Mouse (Mus musculus) myocyte (in vitro differentiated cells): ENCODE data around the gene Lax1. TPM values are rescaled to one million over a fixed set of nuclear protein-coding genes. Genes with fewer than 3 reads are reported as not detected.

Experiments used
- H3K27me3 ChIP-seq: one replicate; pipeline ENCODE4 v1.6.1; 2011; ENCODE audit not compliant: control insufficient read depth, insufficient read depth, insufficient read length
- H3K36me3 ChIP-seq: one replicate; pipeline ENCODE4 v1.6.1; 2011; ENCODE audit not compliant: control insufficient read depth, insufficient read depth
- H3K4me2 ChIP-seq: one replicate; pipeline ENCODE4 v1.6.1; 2011; ENCODE audit warnings: low read depth, control low read depth
- H3K4me3 ChIP-seq: one replicate; pipeline ENCODE4 v1.5.1; 2011; ENCODE audit warnings: mild to moderate bottlenecking, control low read depth, moderate library complexity
- H3K79me2 ChIP-seq: one replicate; pipeline ENCODE4 v1.6.1; 2011; ENCODE audit not compliant: control insufficient read depth, insufficient read depth
- H3ac ChIP-seq: one replicate; pipeline ENCODE4 v1.6.1; 2011; ENCODE audit not compliant: control insufficient read depth, insufficient read length
- CEBPB ChIP-seq: IDR thresholded peaks from 2 replicates; pipeline ENCODE4 v1.6.1; 2011; ENCODE audit warnings: mild to moderate bottlenecking, moderate library complexity; ENCODE audit not compliant: poor library complexity, insufficient read depth, severe bottlenecking
- E2F4 ChIP-seq: IDR thresholded peaks from one replicate; pipeline ENCODE4 v1.6.1; 2011; ENCODE audit warnings: mild to moderate bottlenecking, control low read depth, moderate library complexity; ENCODE audit not compliant: insufficient read depth
- MAX ChIP-seq: IDR thresholded peaks from one replicate; pipeline ENCODE4 v1.6.1; 2011; ENCODE audit warnings: low read depth, mild to moderate bottlenecking, control low read depth
- MYOD1 ChIP-seq, 3 experiments: IDR thresholded peaks; one replicate each; pipeline ENCODE4 v1.6.1; 2011; ENCODE audit warnings: control low read depth in 2 of 3, low read depth in 2 of 3, mild to moderate bottlenecking in 2 of 3, moderate library complexity in 1 of 3; ENCODE audit not compliant: insufficient read length in 2 of 3, control insufficient read depth in 1 of 3
- MYOG ChIP-seq, 3 experiments: IDR thresholded peaks; one replicate each; pipeline ENCODE4 v1.6.1; 2011; ENCODE audit warnings: control low read depth in 2 of 3, low read depth in 2 of 3, mild to moderate bottlenecking in 2 of 3; ENCODE audit not compliant: insufficient read length in 2 of 3, control insufficient read depth in 1 of 3, insufficient read depth in 1 of 3
- POLR2A ChIP-seq: IDR thresholded peaks from one replicate; pipeline ENCODE4 v1.6.1; 2011; ENCODE audit warnings: low read depth, mild to moderate bottlenecking, control low read depth, moderate library complexity; ENCODE audit not compliant: insufficient read length
- POLR2AphosphoS2 ChIP-seq: IDR thresholded peaks from one replicate; pipeline ENCODE4 v1.6.1; 2011; ENCODE audit warnings: low read depth, control low read depth; ENCODE audit not compliant: insufficient read length
- REST ChIP-seq: IDR thresholded peaks from one replicate; pipeline ENCODE4 v1.6.1; 2011; ENCODE audit warnings: mild to moderate bottlenecking, control low read depth, moderate library complexity; ENCODE audit not compliant: insufficient read depth, insufficient read length
- SRF ChIP-seq: IDR thresholded peaks from one replicate; pipeline ENCODE4 v1.6.1; 2011; ENCODE audit warnings: low read depth; ENCODE audit not compliant: control insufficient read depth, insufficient read length
- TCF12 ChIP-seq: IDR thresholded peaks from one replicate; pipeline ENCODE4 v1.6.1; 2011; ENCODE audit warnings: mild to moderate bottlenecking, control low read depth; ENCODE audit not compliant: poor library complexity, insufficient read depth, severe bottlenecking
- TCF3 ChIP-seq: IDR thresholded peaks from one replicate; pipeline ENCODE4 v1.6.1; 2011; ENCODE audit warnings: low read depth, control low read depth; ENCODE audit not compliant: insufficient read length
- USF1 ChIP-seq: IDR thresholded peaks from one replicate; pipeline ENCODE4 v1.6.1; 2011; ENCODE audit warnings: low read depth, mild to moderate bottlenecking, control low read depth, moderate library complexity
- polyA plus RNA-seq: library from polyadenylated mRNA; unstranded; fragments of >200 nt; fragmentation: generic; extraction: Trizol; gene quantifications from one replicate; pipeline ENCODE4 v1.2.1, GENCODE M21; 2012; ENCODE audit warnings: missing spikeins

The Lax1 gene
- polyA plus RNA-seq, 1 experiment: 0.05 TPM

DNA sequence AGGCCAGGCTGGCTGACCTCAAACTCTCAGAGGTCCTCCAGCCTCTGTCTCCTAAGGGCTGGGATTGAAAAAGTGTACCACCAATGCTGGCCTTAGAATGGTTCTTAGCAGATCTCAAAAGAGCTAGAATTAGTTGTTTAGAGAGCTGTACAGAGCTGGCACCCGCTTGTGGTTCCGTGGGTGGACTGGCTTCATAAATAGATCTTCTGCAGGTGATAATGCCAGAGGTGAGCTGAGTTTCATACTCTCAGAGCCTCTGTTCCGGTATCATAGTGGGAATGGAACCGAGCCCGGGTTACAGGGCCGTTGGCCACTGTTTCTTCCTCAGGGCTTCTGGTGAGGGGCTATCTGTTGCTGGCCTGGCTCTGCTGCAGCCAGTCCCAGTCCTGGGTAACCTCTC is 1.1 kb upstream of the Lax1 start:
- Histone ChIP-seq H3K4me2 (no peak overlapping the region), H3K27me3 (no peaks in the 10 kb centered on the region), H3K36me3 (no peaks in the 10 kb centered on the region), H3K4me3 (no peak overlapping the region), H3K79me2 (no peaks in the 10 kb centered on the region), H3ac (no peak overlapping the region)
- TF ChIP-seq MAX (no peak), POLR2A (no peak), E2F4 (no peak), MYOD1 (IDR thresholded peaks at IDR 0.05; ENCODE audit: control insufficient read depth in 1 of 3, insufficient read length in 2 of 3, low read depth in 2 of 3) (no peak), MYOG (IDR thresholded peaks at IDR 0.05; ENCODE audit: control insufficient read depth in 1 of 3, insufficient read depth in 1 of 3, insufficient read length in 2 of 3, low read depth in 2 of 3) (no peak), REST (no peak), SRF (no peak)

DNA sequence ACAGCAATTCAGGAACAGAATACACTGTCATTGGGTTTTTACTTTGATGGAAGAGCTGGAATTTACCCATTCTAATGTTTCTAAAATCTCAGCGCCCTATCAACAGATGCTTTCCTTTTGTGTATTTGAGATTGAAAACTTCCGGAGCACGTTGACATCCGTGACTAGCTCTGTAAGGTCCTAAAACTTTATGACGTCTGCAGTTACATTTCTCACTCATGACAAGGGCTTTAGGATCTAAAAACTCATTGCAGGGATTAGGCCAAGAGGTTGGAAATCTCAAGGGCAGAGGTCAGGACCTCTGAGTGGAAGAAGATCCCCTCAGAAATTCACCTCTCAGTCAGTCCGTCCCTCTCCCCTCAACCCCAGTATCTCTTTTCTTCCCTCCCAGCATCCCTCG is 1.6 kb downstream of the Lax1 start:
- no peaks in the 10 kb centered on the region for H3K79me2 ChIP-seq
- H3K4me2 ChIP-seq: no peak overlapping the region
- H3ac ChIP-seq: no peak overlapping the region
- no peak overlapping the region for H3K4me3 ChIP-seq
- H3K27me3 ChIP-seq: no peaks in the 10 kb centered on the region
- TF ChIP-seq POLR2A: no peak
- no peak for TF ChIP-seq SRF
- TF ChIP-seq MAX: no peak
- TF ChIP-seq USF1: no peak
- no peak for TF ChIP-seq E2F4
- TF ChIP-seq TCF12: no peak
- TF ChIP-seq CEBPB: no peak
- TF ChIP-seq MYOG (IDR thresholded peaks at IDR 0.05; ENCODE audit: control insufficient read depth in 1 of 3, insufficient read depth in 1 of 3, insufficient read length in 2 of 3, low read depth in 2 of 3): no peak
- TF ChIP-seq POLR2AphosphoS2: no peak
- TF ChIP-seq REST: no peak
- no peak for TF ChIP-seq MYOD1 (IDR thresholded peaks at IDR 0.05; ENCODE audit: control insufficient read depth in 1 of 3, insufficient read length in 2 of 3, low read depth in 2 of 3)
- TF ChIP-seq TCF3: no peak
- no peaks in the 10 kb centered on the region for H3K36me3 ChIP-seq

DNA sequence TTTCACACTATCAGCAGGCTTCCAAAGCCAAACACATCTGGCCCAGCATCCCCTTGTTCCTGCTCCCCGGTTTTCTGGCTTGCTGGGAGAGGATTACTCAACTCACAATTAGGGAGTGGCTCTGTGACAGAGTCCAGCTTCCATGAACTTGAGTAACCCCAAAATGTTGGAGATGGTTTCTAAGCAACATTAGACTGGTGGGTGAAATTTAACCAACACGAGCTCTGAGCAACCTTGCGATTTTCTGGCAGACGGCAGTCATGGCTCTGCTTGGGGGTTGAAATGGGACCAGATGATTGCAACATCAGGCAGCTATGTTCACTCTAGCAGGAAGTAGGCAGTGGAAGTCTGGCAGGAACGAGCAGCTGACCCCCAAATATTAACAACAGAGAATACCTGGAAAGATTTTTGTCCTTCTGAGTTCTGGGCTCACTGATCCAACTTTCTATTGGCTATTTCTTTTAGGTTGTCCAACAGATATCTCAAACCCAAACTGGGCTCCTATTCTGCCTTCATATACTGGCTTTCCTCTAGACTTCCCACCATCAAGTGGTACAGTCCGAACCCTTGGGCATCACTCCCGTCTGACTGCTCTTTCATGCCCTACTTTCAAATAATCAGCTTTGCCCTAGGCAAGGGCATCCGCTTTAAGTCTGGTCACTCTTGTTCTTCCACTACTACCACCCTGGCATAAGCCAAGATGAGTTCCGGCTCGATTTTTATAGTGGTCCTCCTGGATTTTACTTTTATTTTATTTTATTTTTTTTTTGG is 4.0 kb downstream of the Lax1 start:
- peak overlapping the region; percentile 44 for H3K4me2 ChIP-seq
- H3ac ChIP-seq: no peak overlapping the region
- H3K27me3 ChIP-seq: no peaks in the 10 kb centered on the region
- H3K36me3 ChIP-seq: no peaks in the 10 kb centered on the region
- no peaks in the 10 kb centered on the region for H3K79me2 ChIP-seq
- TF ChIP-seq MYOG (IDR thresholded peaks at IDR 0.05; ENCODE audit: control insufficient read depth in 1 of 3, insufficient read depth in 1 of 3, insufficient read length in 2 of 3, low read depth in 2 of 3): no peak
- TF ChIP-seq REST: no peak
- peak; percentile 97 for TF ChIP-seq CEBPB
- TF ChIP-seq USF1: no peak
- H3K4me3 ChIP-seq: no peak overlapping the region

DNA sequence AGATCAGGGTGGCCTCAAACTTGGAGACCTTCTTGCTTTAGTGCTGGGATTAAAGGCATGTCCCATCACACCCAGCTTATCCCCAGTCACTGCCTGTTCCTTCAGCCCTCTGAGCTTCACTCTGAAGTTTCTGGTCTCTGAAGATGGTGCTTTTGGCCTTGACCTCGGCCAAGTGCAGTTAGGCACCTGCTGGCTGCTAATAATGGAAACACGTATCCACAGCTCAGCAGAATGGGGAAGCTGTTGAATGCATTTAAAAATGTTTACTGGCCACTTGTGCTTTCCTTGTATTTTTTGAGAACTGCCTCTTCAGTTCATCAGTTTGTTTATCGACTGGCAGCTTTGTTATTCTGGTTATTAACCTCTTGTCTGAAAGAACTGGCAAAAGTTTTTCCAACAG is 18.1 kb downstream of the Lax1 start:
- no peaks in the 10 kb centered on the region for H3K79me2 ChIP-seq
- TF ChIP-seq MYOG (IDR thresholded peaks at IDR 0.05; ENCODE audit: control insufficient read depth in 1 of 3, insufficient read depth in 1 of 3, insufficient read length in 2 of 3, low read depth in 2 of 3) (peak in 2 of 3 experiments; percentile 52 to 53), TCF3 (no peak), MYOD1 (IDR thresholded peaks at IDR 0.05; ENCODE audit: control insufficient read depth in 1 of 3, insufficient read length in 2 of 3, low read depth in 2 of 3) (peak in 2 of 3 experiments; percentile 8 to 37)

DNA sequence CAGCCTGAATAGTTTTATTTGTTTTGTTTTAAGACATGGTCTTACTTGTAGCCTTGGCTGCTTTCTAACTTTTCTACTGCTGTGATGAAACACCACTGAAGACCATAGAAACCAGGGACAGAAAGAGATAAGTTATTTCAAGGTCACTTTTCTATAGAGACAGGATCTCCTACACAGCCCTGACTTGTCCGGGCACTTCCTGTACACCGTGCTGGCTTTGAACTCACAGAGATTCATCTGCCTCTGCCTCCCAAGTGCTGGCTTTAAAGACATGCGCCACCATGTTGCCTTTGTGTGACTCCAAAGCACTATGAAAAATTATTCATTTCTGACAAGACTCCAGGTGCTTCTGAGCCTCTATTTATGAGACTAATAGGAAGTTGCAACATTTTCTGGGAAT is 18.6 kb downstream of the Lax1 start:
- Histone ChIP-seq H3ac (no peak overlapping the region), H3K27me3 (no peaks in the 10 kb centered on the region), H3K79me2 (no peaks in the 10 kb centered on the region), H3K4me2 (no peak overlapping the region), H3K36me3 (no peaks in the 10 kb centered on the region), H3K4me3 (no peak overlapping the region)
- no peak for TF ChIP-seq MAX
- no peak for TF ChIP-seq MYOG (IDR thresholded peaks at IDR 0.05; ENCODE audit: control insufficient read depth in 1 of 3, insufficient read depth in 1 of 3, insufficient read length in 2 of 3, low read depth in 2 of 3)
- TF ChIP-seq REST: no peak
- no peak for TF ChIP-seq SRF
- no peak for TF ChIP-seq MYOD1 (IDR thresholded peaks at IDR 0.05; ENCODE audit: control insufficient read depth in 1 of 3, insufficient read length in 2 of 3, low read depth in 2 of 3)
- TF ChIP-seq CEBPB: no peak
- no peak for TF ChIP-seq TCF3
- no peak for TF ChIP-seq E2F4

More for the DNA sequence above, 18.1 kb downstream of the Lax1 start:
- Histone ChIP-seq H3K4me3 (no peak overlapping the region), H3K27me3 (no peaks in the 10 kb centered on the region), H3K36me3 (no peaks in the 10 kb centered on the region), H3K4me2 (no peak overlapping the region), H3ac (no peak overlapping the region)
